Mouse (Mus musculus): ENCODE data around the gene Tbx5. TPM values are rescaled to one million over a fixed set of nuclear protein-coding genes. Genes with fewer than 3 reads are reported as not detected.

The Tbx5 gene
- total RNA-seq (2021): not detected

DNA sequence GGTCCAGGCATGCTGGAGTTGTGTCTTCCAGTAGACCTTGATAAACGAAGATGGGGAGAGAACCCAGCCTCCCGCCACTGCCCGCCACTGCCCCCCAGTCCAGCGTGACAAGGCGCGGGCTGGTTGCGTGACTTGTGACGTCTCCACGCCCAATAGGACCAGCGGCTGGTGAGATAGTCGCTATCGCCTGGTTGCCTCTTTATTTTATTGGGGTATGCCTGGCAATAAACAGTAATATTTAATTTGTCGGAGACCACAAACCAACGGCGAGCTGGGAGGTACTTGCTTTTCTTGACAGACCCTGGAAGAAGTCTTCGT is at the start of gene Tbx5:
Tbx5 (plus strand) TSS at position 190 of the 318 bp plus-strand sequence.
- DNase-seq (ENCODE audit: low spot score in 2 of 2): no peak
- intact Hi-C loops (cut with DNase I): loop anchor here (5.0 to 10.0 kb wide), 2 partner anchors 35 to 958 kb away; no protein-coding TSS in a partner anchor

DNA sequence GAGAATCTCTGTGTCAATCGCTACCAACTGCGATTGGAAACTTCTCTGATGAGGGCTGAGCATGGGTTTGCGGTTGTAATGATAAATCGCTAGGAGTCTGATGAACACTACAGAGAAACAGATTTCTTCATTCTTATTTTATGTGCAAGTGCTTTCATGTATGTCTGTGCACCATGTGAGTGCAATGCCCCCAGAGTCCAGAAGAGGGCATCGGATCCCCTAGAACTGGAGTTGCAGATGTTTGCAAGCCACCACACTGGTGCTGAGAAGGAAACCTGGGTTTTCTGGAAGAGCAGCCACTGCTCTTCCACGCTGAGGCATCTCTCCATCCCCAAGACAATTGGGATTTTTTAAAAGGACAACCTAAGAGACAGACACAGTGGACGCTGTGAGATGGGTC is 46.5 kb upstream of the Tbx5 start:
- intact Hi-C loops (cut with DNase I): no loop called here
- DNase-seq (ENCODE audit: low spot score in 2 of 2): no peak

DNA sequence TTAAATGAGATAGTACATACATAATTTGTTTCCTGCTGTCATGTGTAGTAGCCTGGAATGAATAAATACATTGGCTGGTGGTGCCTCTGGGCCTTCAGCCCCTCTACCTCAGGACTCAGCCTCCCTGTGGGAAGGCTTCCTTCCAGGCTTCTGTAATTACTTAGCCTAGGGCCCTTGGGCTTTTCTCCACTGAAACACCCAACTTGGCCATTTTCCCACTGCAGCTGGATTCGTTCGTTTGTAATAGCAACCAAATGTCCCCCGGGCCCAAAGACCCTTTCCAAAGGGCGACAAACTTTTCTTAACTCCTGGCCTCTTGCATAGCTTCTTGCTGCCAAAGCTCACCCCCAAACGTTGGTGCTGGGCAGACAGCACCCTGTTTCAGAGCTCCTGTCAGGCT is 40.8 kb upstream of the Tbx5 start:
- DNase-seq (ENCODE audit: low spot score in 2 of 2): no peak
- intact Hi-C loops (cut with DNase I): no loop called here

DNA sequence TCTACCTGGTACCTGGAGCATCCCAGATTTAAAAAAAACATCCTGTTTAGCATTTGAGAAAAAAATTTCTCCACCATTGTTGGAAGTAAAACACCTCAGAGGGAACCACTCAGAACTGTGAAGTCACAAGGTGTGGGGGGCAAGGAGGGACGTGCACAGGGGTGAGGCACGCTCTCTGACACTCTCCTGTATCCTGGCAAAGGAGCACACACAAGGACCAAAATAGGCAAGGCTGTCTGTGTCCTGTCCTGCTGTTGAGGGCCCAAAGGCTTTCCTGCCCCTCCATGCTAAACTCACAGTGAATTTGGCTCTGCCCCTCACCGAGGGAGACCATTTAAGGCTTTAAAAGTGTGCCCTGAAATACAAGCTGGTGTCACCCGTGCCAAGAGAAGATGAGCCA is 38.5 kb upstream of the Tbx5 start:
- no peak for DNase-seq (ENCODE audit: low spot score in 2 of 2)
- intact Hi-C loops (cut with DNase I): no loop called here

DNA sequence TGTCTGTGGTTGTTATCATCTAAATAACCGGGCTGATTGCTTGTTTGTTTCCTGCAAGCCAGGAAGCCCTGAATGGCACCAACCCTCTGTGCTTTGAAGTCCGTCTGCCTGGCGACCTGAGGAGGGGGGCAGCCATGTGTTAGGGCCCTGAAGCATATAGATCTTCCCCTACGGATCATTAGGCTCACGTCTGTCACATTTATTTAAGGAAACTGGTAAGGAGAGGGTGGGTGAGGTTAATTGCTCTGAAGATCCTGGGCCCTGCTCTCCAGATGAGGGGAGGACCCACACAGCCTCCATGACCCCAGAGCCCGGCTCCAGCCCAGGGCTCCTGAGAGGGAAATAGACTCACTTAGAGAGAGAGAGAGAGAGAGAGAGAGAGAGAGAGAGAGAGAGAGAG is 37.1 kb upstream of the Tbx5 start:
- intact Hi-C loops (cut with DNase I): loop anchor here (5.0 kb wide), 1 partner anchor 37 kb away; the partner anchor contains the start of gene Tbx5

DNA sequence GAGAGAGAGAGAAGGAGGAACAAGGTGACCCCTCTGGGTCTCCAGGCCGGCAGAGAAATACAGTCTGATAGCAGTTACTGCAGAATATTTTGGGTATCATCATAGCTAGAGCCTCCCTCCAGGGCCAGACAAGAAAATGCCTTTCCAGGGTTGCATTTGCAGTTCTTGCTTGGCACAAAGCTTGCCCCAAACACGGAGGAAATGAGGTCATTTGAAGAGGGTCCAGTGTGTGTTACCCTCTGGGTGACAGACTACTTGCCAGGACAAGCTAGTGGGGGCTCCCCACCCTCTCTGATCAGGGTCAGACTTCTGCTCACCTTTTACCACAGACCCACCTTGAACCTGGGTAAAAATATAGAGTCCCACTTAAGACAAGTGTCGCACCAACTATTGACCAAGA is 36.7 kb upstream of the Tbx5 start:
- DNase-seq (ENCODE audit: low spot score in 2 of 2): no peak
- intact Hi-C loops (cut with DNase I): loop anchor here (5.0 kb wide), 1 partner anchor 37 kb away; the partner anchor contains the start of gene Tbx5

More for the DNA sequence above, 37.1 kb upstream of the Tbx5 start:
- no peak for DNase-seq (ENCODE audit: low spot score in 2 of 2)

DNA sequence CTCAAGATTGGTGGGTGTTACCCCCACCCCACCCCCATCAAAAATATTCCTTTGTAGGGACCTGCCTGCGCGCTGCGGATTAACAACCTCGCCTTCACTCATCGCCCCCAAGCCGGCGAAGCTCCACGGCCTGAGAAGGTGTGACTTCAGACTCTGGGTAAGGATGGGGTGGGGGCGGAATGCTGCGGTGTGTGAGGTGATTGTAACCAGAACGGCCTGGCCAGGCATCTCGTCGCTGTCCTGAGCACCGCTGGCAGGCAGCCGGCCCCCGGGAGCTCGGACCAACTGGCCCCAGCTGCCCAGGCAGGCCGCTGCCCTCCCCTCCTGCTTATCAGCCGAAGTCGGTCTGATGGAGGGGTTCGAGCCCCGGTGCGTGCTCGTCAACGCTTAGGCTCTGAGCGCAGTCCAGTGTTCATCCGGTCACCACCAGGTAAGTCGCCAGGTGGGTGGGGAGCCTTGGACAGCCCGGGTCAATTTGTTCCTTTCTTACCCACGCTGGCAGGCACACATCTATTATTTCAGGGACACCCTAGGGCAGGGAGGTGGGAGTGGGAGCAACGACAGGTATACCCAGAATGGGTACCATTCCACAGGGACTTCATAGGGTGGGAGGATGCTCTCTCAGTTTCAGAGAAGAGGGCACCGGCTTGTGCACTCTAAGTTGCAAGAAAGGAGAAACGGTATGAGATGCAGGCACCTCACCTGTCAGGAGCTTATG is 35.9 kb upstream of the Tbx5 start:
- intact Hi-C loops (cut with DNase I): loop anchor here (5.0 kb wide), 1 partner anchor 36 kb away; the partner anchor contains the start of gene Tbx5
- DNase-seq (ENCODE audit: low spot score in 2 of 2): no peak

DNA sequence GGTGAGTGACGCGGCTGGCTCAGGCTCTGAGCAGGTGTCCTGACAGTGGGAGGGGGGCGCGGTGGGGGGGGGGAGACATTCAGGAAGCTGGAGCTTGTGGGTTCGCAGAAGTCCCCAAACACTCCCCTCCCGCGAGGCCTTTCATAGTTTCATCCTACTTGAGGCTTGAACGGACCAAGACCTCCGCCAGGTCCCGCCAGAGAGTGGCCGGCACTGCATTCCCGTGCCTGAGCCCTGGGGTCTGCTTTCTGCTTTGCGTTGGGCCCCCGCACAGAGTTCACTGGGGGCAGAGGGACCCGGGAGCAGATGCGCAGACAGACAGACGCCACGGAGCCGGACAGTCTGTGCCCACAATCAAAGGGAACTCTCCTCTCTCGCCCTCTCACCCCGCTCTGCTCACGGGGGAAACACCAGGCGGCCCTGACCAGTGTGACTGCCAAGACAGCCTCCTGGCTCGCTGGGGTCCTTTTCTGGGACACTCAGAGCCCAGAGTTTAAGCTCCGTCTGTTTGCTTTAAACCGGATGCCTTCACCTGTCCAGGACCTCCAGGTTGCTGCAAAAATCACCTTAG is 34.8 kb upstream of the Tbx5 start:
- no peak for DNase-seq (ENCODE audit: low spot score in 2 of 2)
- intact Hi-C loops (cut with DNase I): loop anchor here (5.0 kb wide), 1 partner anchor 35 kb away; the partner anchor contains the start of gene Tbx5

DNA sequence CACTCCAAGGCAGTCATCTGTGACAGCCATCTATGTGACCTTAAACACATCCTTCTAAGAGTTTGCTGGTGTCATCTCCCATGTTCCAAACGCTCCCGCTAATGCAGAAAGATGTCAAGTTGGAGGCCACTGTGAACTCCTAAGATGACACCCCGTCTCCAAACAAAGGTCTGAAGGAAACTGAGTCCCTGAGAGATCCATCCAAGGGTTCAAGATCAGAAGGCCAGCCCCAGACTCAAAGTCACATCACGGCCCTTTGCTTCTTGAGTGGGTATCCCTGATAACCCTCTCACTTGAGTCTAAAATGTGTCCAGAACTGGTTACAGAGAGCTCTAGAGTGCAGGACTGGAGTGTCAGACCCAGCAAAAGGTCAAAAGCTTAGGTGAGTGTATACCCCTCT is 34.2 kb upstream of the Tbx5 start:
- no peak for DNase-seq (ENCODE audit: low spot score in 2 of 2)
- intact Hi-C loops (cut with DNase I): loop anchor here (5.0 kb wide), 1 partner anchor 34 kb away; the partner anchor contains the start of gene Tbx5

DNA sequence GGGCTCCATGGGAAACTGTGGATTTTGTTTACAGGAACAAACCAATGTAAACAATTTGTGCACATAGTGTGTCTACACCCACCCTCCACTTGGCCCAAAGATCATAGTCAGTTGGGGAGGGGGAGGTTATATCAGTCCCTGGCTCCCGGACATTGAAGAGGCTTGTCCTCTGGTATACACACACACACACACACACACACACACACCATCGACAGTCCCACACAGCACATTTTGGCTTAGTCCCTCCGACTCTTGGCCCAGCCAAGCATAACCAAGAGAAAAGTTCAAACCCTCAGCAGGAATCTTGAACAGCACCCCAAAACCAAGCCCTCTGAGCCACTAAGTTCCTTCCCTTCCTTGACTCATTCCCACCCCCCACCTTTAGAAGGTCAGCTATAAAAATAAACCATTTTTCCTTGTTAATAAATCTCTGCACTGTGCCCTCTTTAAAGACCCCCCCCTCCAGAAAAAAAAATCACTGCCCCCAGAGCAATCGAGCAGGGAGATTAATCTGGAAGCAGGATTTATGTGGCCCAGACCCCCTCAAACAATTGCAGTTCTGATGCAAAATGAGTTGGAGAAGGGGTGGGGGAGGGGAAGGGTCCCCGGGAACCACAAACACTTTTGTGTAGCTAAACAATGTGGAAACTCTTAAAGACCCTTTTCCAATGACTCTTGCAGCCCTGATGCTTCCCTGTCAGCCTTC is 33.6 kb upstream of the Tbx5 start:
- intact Hi-C loops (cut with DNase I): loop anchor here (5.0 kb wide), 1 partner anchor 33 kb away; the partner anchor contains the start of gene Tbx5

DNA sequence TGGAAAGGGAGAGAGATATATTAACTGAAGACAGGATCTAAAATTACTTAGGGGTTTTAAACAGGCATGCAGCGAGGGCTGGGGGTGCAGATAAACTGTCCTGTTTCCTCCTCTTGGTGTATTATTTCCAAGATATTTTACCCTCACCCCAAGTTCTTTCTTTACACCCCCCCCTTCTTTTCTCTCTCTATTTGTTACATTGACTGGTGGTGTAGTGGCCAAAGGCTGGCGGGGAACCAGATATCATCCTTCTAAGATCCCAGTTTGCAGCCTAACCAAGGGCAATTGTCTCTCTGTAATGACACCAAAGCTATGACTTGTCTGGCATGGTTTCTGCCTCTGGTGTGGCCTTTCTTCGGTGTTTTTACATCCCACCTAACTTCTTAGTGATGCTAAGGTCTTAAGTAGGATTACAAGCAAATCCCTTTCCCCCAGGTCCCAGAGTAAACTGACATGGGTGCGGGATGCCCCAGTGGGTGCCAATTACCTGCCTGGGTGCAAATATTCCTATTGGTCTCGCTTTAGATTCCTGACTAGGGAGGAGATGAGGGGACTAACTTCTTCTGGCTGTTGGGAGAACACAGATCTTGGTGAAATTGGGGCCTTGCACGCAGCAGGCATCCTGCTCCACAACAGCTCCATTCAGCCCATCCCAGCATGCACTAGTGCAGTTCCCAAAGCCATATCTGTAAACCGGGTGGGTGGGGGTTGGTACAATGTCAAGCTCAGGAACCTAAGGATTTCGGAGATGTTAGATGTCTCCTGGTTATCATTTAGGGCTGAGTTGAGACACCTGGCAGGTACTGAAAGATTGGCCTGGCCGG is 32.8 kb upstream of the Tbx5 start:
- intact Hi-C loops (cut with DNase I): loop anchor here (5.0 to 10.0 kb wide), 2 partner anchors 33 to 635 kb away; partner anchors contain the start of genes Lhx5 and Tbx5
- DNase-seq (ENCODE audit: low spot score in 2 of 2): no peak

More for the DNA sequence above, 33.6 kb upstream of the Tbx5 start:
- DNase-seq (ENCODE audit: low spot score in 2 of 2): no peak

DNA sequence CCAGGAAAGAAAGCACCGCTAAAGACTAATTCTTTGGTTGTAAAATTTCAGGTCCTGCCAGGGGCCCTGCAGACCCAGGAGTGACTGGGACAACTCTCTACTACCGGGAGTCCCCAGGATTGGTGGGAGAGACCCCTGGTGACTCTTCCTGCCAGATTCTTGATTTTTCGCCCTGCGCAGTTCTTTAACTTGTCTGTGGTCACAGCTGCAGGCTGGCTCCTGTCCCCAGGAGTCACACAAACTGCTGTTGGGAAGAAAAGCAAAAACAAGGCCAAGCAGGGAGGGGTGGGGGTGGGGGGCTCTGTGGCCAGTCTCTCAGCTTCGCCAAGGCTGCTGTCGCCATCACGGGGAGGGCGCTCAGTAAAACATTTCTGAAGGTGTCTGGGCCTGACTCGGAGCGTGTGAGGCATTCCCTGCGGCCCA is 32.2 kb upstream of the Tbx5 start:
- DNase-seq (ENCODE audit: low spot score in 2 of 2): no peak
- intact Hi-C loops (cut with DNase I): loop anchor here (10.0 kb wide), 1 partner anchor 635 kb away; the partner anchor contains the start of gene Lhx5

DNA sequence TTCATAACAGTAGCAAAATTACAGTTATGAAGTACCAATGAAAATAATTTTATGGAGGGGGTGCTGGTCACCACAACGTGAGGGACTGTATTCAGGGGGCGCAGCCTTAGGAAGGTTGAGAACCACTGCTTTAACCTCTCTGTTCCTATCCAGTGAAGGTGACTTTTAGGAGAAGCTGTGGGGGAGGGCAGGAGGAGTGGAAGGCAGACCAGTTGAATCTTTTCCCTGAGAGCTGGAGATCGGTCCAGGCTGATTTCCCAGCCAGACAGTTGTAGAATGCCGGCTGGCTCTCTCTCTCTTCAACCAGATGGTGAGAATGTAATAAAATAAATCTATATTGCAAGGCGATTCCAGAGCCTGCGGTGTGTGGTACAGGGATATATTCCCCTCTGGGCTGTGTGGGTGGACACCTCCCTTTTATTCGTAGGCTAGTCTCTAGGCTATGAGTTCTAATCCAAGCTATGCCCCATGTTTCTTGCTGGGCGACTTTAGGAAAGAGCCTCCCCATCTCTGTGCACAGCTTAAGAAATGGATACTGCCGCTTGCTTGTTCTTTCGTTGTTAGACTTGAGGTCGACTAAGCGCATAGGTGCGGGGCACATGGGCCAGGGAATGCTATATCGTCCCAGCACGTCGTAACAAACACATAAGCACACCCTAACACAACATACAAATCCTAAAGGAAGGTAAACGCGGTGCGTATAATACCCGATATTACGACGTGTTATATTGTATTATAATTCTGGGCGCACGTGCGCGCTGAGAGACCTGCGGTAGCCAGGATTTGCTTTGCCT is 29.7 kb upstream of the Tbx5 start:
- DNase-seq (ENCODE audit: low spot score in 2 of 2): no peak
- intact Hi-C loops (cut with DNase I): loop anchor here (10.0 kb wide), 1 partner anchor 632 kb away; the partner anchor contains the start of gene Lhx5

DNA sequence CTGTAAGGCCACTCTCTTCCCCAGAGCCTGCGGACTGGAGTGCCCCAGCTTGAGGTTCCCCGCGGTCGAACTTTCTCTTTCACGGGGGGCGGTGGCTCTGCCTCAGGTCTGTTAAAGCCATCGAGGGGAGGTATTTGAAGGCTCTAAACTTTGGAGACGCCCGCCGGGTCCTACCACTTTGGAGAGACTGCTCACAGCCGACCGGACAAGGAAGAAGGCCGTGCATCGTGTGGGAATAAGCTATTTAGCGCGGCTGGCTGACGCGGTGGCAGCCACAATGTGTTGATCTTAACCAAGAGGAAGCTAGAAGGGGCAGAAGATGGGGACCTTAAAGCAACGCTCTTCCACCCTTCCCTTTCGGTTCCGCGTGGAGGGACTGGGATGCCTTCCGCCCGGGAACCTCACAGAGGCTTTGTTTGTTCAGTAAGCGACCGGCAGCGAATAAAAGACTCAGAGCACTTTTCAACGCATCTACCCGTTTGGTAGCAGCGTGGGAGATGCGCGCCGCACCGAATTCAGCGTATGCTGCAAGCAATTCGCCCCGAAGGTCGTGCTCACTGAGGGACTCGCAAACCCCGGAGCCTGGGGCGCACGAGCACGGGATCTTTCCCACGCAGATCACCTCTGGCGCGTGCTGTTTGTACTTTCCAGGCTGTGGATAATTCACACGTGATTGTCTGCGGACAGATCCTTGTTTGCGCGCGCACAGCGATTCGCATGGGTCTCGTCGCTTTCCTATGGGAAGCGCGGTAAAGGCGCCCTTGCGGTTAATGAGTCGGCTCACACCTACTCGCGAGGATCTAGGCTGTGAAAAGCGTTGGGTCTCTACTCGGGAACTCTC is 28.8 kb upstream of the Tbx5 start:
- intact Hi-C loops (cut with DNase I): loop anchor here (10.0 kb wide), 1 partner anchor 631 kb away; the partner anchor contains the start of gene Lhx5
- DNase-seq (ENCODE audit: low spot score in 2 of 2): no peak

DNA sequence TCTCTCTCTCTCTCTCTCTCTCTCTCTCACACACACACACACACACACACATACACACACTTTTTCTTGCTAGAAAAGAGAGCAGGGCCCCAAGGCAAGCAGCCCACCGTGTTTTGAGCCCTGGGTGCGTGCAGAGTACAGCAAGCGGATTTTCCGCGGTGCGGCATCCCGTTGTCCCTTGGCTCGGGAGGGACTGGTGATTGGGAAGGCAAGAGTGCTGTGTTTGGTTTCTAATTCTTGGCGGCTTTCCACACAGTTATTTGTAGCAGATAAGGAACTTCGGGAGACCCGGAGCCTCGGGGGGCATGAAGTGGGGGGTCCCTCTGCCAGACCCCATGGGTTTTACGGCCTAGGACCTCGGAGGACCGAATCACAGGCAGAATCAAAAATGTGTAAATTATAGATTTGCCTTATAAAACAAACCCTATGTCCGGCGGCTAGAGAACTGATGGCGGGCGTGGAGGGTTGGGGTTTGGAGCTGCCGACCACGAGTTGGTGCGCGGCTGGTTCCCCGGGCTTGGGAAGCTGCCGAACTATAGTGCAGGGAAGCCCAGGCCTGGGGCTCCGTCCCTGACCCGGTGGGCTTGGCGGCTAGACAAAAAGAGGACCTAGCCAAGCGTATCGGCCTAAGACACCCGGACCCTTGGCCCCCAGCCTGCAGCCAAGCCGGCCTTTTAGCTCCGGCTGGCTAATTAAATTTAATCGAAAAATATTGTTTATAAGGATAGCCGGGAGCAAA is 28.0 kb upstream of the Tbx5 start:
- intact Hi-C loops (cut with DNase I): loop anchor here (10.0 kb wide), 1 partner anchor 630 kb away; the partner anchor contains the start of gene Lhx5
- DNase-seq (ENCODE audit: low spot score in 2 of 2): no peak

DNA sequence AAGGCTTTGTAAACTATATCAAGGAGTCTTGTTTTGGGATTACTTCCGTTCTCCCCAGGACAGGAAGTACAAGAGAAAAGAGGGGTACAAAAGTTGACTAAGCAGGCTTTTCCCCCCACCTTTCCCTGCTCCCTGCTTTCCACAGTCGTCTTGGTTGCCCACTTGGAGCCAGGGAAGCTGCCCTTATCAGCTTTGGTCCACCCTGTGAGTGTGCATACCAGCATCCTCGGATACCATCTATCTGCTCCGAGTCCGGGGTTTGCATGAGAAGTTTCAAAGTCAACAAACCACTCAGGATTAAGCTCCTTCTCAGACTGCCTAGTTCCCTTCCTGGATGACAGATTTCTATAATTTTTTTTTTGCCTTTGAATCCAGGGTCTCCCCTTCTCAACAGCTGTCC is 26.8 kb upstream of the Tbx5 start:
- DNase-seq (ENCODE audit: low spot score in 2 of 2): no peak
- intact Hi-C loops (cut with DNase I): loop anchor here (10.0 kb wide), 1 partner anchor 629 kb away; the partner anchor contains the start of gene Lhx5

DNA sequence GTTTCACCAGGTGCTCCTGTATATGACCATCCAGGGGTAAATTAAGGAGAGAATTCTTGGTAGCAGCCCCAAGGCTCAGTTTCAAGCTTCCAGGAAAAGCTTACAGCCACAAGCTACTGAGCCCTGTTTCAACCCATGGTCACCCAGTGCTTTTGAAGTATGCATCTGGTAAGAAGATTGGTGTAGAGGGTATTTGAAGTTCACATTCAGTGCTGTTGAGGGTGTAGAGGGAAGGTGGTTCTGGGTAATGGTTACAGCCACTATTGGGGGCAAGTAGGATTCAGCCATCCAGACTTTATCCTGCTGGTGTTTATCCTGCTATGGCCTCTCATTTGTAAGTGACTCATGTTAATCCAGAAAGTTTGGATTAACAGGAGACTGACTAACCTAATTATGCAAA is 26.0 kb upstream of the Tbx5 start:
- intact Hi-C loops (cut with DNase I): loop anchor here (10.0 kb wide), 1 partner anchor 628 kb away; the partner anchor contains the start of gene Lhx5
- no peak for DNase-seq (ENCODE audit: low spot score in 2 of 2)
